Comparison of ENCODE assay signal across 17 mouse cellular contexts in the genomic region with DNA sequence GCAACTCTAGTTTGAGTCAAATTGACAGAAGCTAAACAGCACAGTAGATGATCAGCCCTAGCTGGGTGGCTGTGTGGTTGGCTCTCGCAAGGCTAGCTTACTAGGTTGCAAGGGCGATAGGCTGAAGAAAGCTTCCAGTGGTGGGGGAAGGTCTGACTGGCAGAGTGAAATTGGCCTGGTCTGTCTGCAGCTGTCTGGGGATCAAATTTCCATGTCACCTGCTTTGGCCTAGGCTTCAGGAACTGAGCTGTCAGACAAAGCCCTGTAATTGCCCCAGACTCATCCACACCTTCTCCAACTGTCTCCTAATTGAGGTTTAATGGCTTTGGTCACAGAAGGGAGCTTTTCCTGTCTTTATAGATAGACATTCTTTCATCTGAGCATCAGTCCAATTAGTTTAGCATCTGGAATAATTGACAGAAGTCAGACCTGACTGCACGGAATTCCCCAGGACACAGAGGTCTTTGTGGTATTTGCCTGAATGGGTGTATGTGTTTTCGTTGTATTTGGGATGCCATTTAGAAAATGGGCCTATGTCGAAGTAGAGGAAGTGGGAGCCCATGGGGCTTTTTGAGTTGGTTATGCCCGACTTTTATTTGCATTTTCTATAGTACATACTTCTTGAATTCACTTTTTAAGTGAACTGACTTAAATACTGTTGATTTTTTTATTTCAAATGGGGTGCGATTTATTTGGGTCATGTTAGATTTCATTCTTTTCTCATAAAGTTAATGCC.
A peak's percentile ranks its signal among the peaks of the same experiment; 100 is the strongest.
DNase-seq lines count a peak whose midpoint lies in the region; ATAC-seq and TF ChIP-seq lines count a peak whose summit lies in the region.
"Had no signal": no experiment of that assay in that cellular context is flagged by ENCODE, and none has a peak within 500 bp of the region (broad histone marks: within the 10 kb centered on the region; RNA-seq: fewer than 3 reads in every experiment).

No protein-coding gene starts in this region.

- CTCF ChIA-PET in Patski (lab: Charles Lee): interaction anchor here (1.1 kb wide), 1 partner anchor 11 kb away, joined by 3 read pairs; no protein-coding TSS in a partner anchor

- no peak for ATAC-seq in Patski
- no peak for ATAC-seq in activated CD4-positive, CD25-positive, alpha-beta regulatory T cell, adult 4 months
- ATAC-seq: forebrain, embryonic 16.5 days had no signal

- no peak for TF ChIP-seq CTCF in Patski (IDR thresholded peaks at IDR 0.05)

- POLR2A ChIA-PET in Patski (lab: Charles Lee): interaction anchor here (1.0 kb wide), 1 partner anchor 23 kb away, joined by 3 read pairs; no protein-coding TSS in a partner anchor

- in situ Hi-C loops in Patski (cut with MboI; ENCODE audit: low pct_unique_long_range_greater_than_20kb): no loop called here

- DNase-seq in spleen, postnatal 36 days (ENCODE audit: low spot score in 2 of 2): peak; percentile 29 to 57
- DNase-seq in spleen, postnatal 4 days (ENCODE audit: low spot score in 2 of 2): no peak
- DNase-seq in Patski (ENCODE audit: low read depth, low spot score): peak; percentile 31
- DNase-seq in forelimb bud, embryonic 11.5 days (ENCODE audit: low read depth, low spot score): peak; percentile 46
- DNase-seq in testis, postnatal 14 days (ENCODE audit: low spot score): no peak
- DNase-seq in adrenal gland, postnatal 4 days (ENCODE audit: low spot score in 2 of 2): no peak
- DNase-seq: adrenal gland, postnatal 10 days; cerebellum, adult 8-10 months; kidney, adult 2 months; kidney, postnatal 10 days; lung, embryonic 14.5 days; thymus, postnatal 25 days had no signal

- H3K27me3 ChIP-seq in Patski: peaks cover 7% of the 10 kb centered on the region
- H3K27me3 ChIP-seq: embryonic facial prominence, embryonic 15.5 days; hindbrain, embryonic 15.5 days; midbrain, embryonic 12.5 days had no signal

Comparison
In these comparisons a context has a peak if more than half of its experiments do, and no peak if none do; other contexts are left out.
1. DNase-seq: peak in spleen, postnatal 36 days (2 of 2), Patski (single experiment) and forelimb bud, embryonic 11.5 days (single experiment); none in spleen, postnatal 4 days (0 of 2), testis, postnatal 14 days (single experiment) and adrenal gland, postnatal 4 days (0 of 2).